Mouse (Mus musculus) C3H10T1/2 (cell line): ENCODE measurements around the gene Sva. TPM values are rescaled to one million over a fixed set of nuclear protein-coding genes. Genes with fewer than 3 reads are reported as not detected.

ENCODE experiments used
- polyA plus RNA-seq, 2 experiments: library from polyadenylated mRNA; unstranded; fragments of >200 nt; fragmentation: generic; extraction: Trizol; gene quantifications; one replicate each; pipeline ENCODE4 v1.2.1; 2012; ENCODE audit warnings: missing spikeins in 2 of 2

Gene Sva
- polyA plus RNA-seq: not detected

GRCm38 (mm10) chr6:42038094-42038493 is at the start of gene Sva:
TSS of gene Sva (plus strand) at chr6:42038394.

Other genes starting within 250 kb of the Sva start
- gene Pip, start 190.9 kb upstream of the Sva start, polyA plus RNA-seq: not detected
- not detected for gene Sval2, start 185.4 kb upstream of the Sva start, polyA plus RNA-seq
- not detected for gene Sval1, start 86.8 kb upstream of the Sva start, polyA plus RNA-seq
- not detected for gene Sval3, start 70.3 kb upstream of the Sva start, polyA plus RNA-seq
- not detected for gene Tas2r139, start 102.5 kb downstream of the Sva start, polyA plus RNA-seq
- gene Tas2r144, start 176.9 kb downstream of the Sva start, polyA plus RNA-seq: under 1 TPM in 1 of 2 experiments, not detected in 1; 0.05 TPM
- not detected for gene Gstk1, start 207.5 kb downstream of the Sva start, polyA plus RNA-seq
- gene Tmem139, start 223.6 kb downstream of the Sva start, polyA plus RNA-seq: under 1 TPM; 0.02 to 0.05 TPM
- 1 to 10 TPM; 1.8 to 8.5 TPM for gene Casp2, start 226.6 kb downstream of the Sva start, polyA plus RNA-seq
- under 1 TPM; 0.26 to 0.51 TPM for gene Clcn1, start 248.3 kb downstream of the Sva start, polyA plus RNA-seq